Mouse (Mus musculus): Measurements from ENCODE around the gene Gm11634. TPM values are rescaled to one million over a fixed set of nuclear protein-coding genes. Genes with fewer than 3 reads are reported as not detected.
"Not testable (repeated sequence)": the region's sequence is repeated elsewhere in the genome, so short reads cannot be mapped to it uniquely, and the experiment has no call there.

Gene Gm11634
- polyA plus RNA-seq, 1 experiment from 2014 or later: 0.37 TPM

GRCm38 (mm10) chr11:101642931-101643330 is 43.9 kb upstream of the Gm11634 start:
- H3K4me3 ChIP-seq (ENCODE audit: low read depth, low read length): no peak overlapping the region
- ATAC-seq: no peak
- no peaks in the 10 kb centered on the region for H3K36me3 ChIP-seq (ENCODE audit: control insufficient read depth, insufficient read depth)
- H3K9ac ChIP-seq (ENCODE audit: low read depth, low read length): no peak overlapping the region
- H3K27me3 ChIP-seq (replicated peaks; ENCODE audit: control insufficient read depth, insufficient read depth, low read length): no peaks in the 10 kb centered on the region
- no peak overlapping the region for H3K27ac ChIP-seq (ENCODE audit: low read depth, low read length)
- no peaks in the 10 kb centered on the region for H3K4me1 ChIP-seq (replicated peaks; ENCODE audit: control insufficient read depth, insufficient read depth, low read length)
- WGBS: 37% methylated on average over 5 of the region's 5 CpGs
- H3K9me3 ChIP-seq (ENCODE audit: control insufficient read depth): no peaks in the 10 kb centered on the region
- TF ChIP-seq CTCF (IDR thresholded peaks at IDR 0.05; ENCODE audit: low read depth): no peak
- H3K4me2 ChIP-seq (replicated peaks; ENCODE audit: low read depth): no peak overlapping the region

GRCm38 (mm10) chr11:101641710-101642642 is 42.9 kb upstream of the Gm11634 start:
- not testable (repeated sequence) for H3K36me3 ChIP-seq (ENCODE audit: control insufficient read depth, insufficient read depth); H3K4me1 ChIP-seq (replicated peaks; ENCODE audit: control insufficient read depth, insufficient read depth, low read length); H3K9ac ChIP-seq (ENCODE audit: low read depth, low read length); H3K27me3 ChIP-seq (replicated peaks; ENCODE audit: control insufficient read depth, insufficient read depth, low read length); H3K9me3 ChIP-seq (ENCODE audit: control insufficient read depth); H3K4me3 ChIP-seq (ENCODE audit: low read depth, low read length)
- 5% methylated on average over 14 of the region's 26 CpGs for WGBS
- H3K4me2 ChIP-seq (replicated peaks; ENCODE audit: low read depth): peak overlapping the region; percentile 58; the same call in 1 of the 2 replicates
- H3K27ac ChIP-seq (ENCODE audit: low read depth, low read length): peak overlapping the region; percentile 70; the same call in 1 of the 2 replicates
- peak; percentile 78 for ATAC-seq

- Histone ChIP-seq H3K4me3 (ENCODE audit: low read depth, low read length) (peak overlapping the region; percentile 18; the same call in 1 of the 2 replicates), H3K9ac (ENCODE audit: low read depth, low read length) (peak overlapping the region; percentile 40; the same call in 1 of the 2 replicates), H3K27ac (ENCODE audit: low read depth, low read length) (peak overlapping the region; percentile 70; the same call in 1 of the 2 replicates), H3K4me2 (replicated peaks; ENCODE audit: low read depth) (peak overlapping the region; percentile 58)
- not testable (repeated sequence) for H3K36me3 ChIP-seq (ENCODE audit: control insufficient read depth, insufficient read depth); H3K9me3 ChIP-seq (ENCODE audit: control insufficient read depth); H3K4me1 ChIP-seq (replicated peaks; ENCODE audit: control insufficient read depth, insufficient read depth, low read length); H3K27me3 ChIP-seq (replicated peaks; ENCODE audit: control insufficient read depth, insufficient read depth, low read length)
- TF ChIP-seq CTCF (IDR thresholded peaks at IDR 0.05; ENCODE audit: low read depth): 0 out of 2 replicates have a peak, but pooled peaks have one; percentile 3
- 6% methylated on average over 51 of the region's 53 CpGs for WGBS
- peak; percentile 68 for ATAC-seq
Observed at GRCm38 (mm10) chr11:101640857-101641709, 42.0 kb upstream of the Gm11634 start.

GRCm38 (mm10) chr11:101639761-101640160 is 40.7 kb upstream of the Gm11634 start:
- H3K4me2 ChIP-seq (replicated peaks; ENCODE audit: low read depth): no peak overlapping the region
- no peaks in the 10 kb centered on the region for H3K9me3 ChIP-seq (ENCODE audit: control insufficient read depth)
- no peak overlapping the region for H3K4me3 ChIP-seq (ENCODE audit: low read depth, low read length)
- no peak overlapping the region for H3K27ac ChIP-seq (ENCODE audit: low read depth, low read length)
- no peak overlapping the region for H3K9ac ChIP-seq (ENCODE audit: low read depth, low read length)
- peaks cover 5% of the 10 kb centered on the region for H3K36me3 ChIP-seq (ENCODE audit: control insufficient read depth, insufficient read depth)
- H3K27me3 ChIP-seq (replicated peaks; ENCODE audit: control insufficient read depth, insufficient read depth, low read length): no peaks in the 10 kb centered on the region
- H3K4me1 ChIP-seq (replicated peaks; ENCODE audit: control insufficient read depth, insufficient read depth, low read length): no peaks in the 10 kb centered on the region
- WGBS: 89% methylated on average over 4 of the region's 4 CpGs
- no peak for TF ChIP-seq CTCF (IDR thresholded peaks at IDR 0.05; ENCODE audit: low read depth)
- ATAC-seq: no peak

GRCm38 (mm10) chr11:101635660-101636059 is 36.6 kb upstream of the Gm11634 start:
- no peak for TF ChIP-seq CTCF (IDR thresholded peaks at IDR 0.05; ENCODE audit: low read depth)
- H3K4me1 ChIP-seq (replicated peaks; ENCODE audit: control insufficient read depth, insufficient read depth, low read length): no peaks in the 10 kb centered on the region
- H3K27ac ChIP-seq (ENCODE audit: low read depth, low read length): no peak overlapping the region
- H3K27me3 ChIP-seq (replicated peaks; ENCODE audit: control insufficient read depth, insufficient read depth, low read length): no peaks in the 10 kb centered on the region
- H3K9ac ChIP-seq (ENCODE audit: low read depth, low read length): no peak overlapping the region
- peaks cover 10% of the 10 kb centered on the region for H3K36me3 ChIP-seq (ENCODE audit: control insufficient read depth, insufficient read depth)
- WGBS: 82% methylated on average over 10 of the region's 10 CpGs
- no peaks in the 10 kb centered on the region for H3K9me3 ChIP-seq (ENCODE audit: control insufficient read depth)
- H3K4me3 ChIP-seq (ENCODE audit: low read depth, low read length): no peak overlapping the region
- no peak for ATAC-seq
- H3K4me2 ChIP-seq (replicated peaks; ENCODE audit: low read depth): no peak overlapping the region

GRCm38 (mm10) chr11:101628733-101629417 is 29.8 kb upstream of the Gm11634 start:
- not testable (repeated sequence) for H3K9me3 ChIP-seq (ENCODE audit: control insufficient read depth); H3K9ac ChIP-seq (ENCODE audit: low read depth, low read length); ATAC-seq; H3K27me3 ChIP-seq (replicated peaks; ENCODE audit: control insufficient read depth, insufficient read depth, low read length); H3K36me3 ChIP-seq (ENCODE audit: control insufficient read depth, insufficient read depth); H3K4me3 ChIP-seq (ENCODE audit: low read depth, low read length); H3K4me1 ChIP-seq (replicated peaks; ENCODE audit: control insufficient read depth, insufficient read depth, low read length); H3K27ac ChIP-seq (ENCODE audit: low read depth, low read length)
- H3K4me2 ChIP-seq (replicated peaks; ENCODE audit: low read depth): peak overlapping the region; percentile 92; the same call in 1 of the 2 replicates
- WGBS: 71% methylated on average over 4 of the region's 5 CpGs

All from intestine, postnatal 0 days (tissue).